Mouse (Mus musculus) T-helper 2 cell (primary cell): Measurements from ENCODE around the gene Coro7.
"Not testable (repeated sequence)": the region's sequence is repeated elsewhere in the genome, so short reads cannot be mapped to it uniquely, and the experiment has no call there.

ENCODE experiments used
- in situ Hi-C: fragments of 300-600 bp; cut with MboI, MseI; formaldehyde crosslinking; loops from one replicate; pipeline ENCODE4 v1.15.1; 2025; ENCODE audit warnings: high pct_unique_total_duplicates

Coro7 gene

DNA sequence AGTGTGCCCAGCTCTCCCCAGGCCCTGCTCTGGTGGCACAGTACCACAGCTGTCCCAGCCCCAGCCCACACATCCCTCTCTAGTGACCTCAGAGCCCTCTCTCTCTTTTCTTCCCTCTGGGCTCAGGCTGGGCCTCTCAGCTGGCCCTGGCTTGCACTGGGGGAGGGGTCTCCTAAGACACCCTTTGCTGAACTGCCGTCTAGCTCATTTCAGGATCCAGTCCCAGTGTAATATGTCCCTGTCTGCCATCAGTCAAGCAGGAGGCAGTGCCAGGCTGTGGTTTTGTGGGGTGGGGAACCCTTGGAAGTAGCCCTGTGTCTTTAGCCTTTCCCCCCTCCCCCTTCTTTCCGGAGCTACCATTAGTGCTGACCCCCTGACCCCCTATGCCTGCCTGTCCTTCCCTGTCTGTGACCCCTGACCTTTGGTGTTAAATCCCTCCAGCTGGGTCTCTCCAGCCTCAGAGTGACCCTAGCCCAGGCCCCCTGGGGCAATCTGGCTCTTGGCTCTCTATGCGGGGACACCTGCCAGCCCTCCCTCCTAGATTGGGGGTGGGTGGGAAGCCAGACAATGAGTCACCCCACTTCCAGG is 83.3 kb downstream of the Coro7 start:
- in situ Hi-C loops, result no loop called here

DNA sequence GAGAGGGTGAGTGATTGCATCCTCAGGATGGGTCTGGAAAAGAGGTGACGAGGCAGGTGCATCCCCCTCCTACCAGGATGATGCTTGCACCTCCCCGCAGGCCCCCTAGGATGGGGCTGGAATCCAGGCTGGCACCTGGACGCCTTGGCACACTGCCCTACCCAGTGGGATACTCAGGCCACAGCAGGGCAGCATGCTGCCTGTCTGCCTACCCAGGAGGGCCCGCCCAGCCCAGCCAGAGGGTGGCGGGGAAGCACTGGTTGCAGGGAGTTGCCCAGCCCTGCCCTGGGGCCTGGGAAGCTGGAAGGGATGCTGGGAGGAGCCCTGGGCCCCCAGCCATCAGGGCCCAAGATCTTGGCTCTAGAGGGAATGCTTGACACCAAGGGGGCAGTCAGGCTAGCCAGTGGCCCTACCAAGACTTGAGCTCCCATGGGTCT is 84.0 kb downstream of the Coro7 start:
- in situ Hi-C loops, result no loop called here

DNA sequence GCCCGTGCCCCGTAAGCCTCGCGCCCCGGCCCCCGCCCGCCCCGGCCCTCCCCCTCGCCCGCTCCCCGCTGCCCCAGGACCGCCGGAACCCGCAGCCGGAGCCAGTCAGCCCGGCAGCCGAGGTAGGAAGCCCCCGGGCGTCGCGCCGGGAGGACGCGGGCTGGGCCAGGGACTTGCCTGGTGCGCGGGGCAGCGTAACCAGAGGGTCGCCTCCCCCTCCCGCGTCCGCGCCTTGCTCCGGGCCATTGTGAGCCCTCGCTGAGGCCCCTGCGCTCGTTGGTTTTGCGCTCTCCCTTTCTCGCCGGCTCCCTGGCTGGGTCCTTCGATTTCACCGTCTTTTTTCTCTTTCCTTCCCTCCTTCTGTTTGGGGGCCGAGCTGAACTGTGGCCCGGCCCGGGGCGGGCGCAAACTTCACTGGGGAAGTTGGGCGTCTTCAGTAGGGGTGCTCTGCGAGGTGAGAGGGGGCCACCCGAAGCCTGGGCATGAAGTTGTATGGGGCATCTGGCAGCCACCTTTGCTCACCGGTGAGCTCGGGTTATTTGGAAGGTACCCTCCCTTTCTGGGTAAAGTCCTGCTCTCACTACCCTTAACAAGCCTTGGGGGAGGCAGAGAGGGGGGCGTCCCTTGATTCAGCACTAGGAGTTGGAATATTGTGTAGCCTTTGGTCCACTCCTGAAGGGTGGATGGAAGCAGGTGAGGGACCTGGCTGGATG is 84.6 kb downstream of the Coro7 start:
- in situ Hi-C loops, result no loop called here

DNA sequence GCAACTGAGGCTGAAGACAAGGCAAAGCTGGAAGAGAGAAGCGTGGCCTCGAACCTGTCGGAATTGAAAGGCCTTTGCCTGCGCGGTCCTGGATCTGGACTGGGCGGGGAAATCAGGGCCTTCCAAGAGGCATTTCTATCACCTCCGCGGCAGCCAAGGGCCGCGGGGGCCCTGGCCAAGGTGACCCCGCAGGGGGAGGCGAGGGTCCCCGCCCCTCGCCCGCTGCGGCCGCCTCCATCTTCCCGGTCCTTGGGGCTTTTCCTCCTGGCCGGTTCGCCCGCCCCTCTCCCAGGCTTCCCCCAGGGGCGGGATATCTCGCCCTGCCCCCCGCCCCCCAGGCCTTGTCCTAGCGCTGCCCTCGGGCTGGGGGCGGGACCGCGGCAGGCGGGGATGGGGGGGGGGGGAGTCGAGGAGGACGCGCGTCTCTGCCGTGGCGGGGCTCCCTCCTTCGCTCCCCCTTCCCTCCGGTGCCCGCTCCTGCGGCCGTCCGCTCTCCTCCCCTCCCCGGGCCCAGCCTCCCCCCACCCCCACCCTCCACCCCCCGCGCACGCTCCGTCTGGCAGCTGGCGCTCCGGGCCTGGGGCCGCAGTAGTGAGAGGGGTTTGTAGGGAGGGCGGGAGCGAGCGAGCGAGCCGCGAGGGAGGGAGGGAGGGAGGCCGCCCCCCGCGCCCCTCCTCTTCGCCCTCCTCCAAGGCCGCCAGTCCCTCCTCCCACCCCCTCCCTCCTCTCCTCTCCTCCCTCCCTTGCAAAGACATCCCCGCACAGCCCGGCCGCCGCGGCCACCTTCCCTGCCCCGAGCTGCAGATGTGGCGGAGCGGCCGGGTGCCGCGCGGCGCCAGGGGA is 85.4 kb downstream of the Coro7 start, which contains the start of gene Glis2:
Gene Glis2, plus strand, starts transcription at position 743 of the 843 bp plus-strand sequence.
- in situ Hi-C loops, result no loop called here

DNA sequence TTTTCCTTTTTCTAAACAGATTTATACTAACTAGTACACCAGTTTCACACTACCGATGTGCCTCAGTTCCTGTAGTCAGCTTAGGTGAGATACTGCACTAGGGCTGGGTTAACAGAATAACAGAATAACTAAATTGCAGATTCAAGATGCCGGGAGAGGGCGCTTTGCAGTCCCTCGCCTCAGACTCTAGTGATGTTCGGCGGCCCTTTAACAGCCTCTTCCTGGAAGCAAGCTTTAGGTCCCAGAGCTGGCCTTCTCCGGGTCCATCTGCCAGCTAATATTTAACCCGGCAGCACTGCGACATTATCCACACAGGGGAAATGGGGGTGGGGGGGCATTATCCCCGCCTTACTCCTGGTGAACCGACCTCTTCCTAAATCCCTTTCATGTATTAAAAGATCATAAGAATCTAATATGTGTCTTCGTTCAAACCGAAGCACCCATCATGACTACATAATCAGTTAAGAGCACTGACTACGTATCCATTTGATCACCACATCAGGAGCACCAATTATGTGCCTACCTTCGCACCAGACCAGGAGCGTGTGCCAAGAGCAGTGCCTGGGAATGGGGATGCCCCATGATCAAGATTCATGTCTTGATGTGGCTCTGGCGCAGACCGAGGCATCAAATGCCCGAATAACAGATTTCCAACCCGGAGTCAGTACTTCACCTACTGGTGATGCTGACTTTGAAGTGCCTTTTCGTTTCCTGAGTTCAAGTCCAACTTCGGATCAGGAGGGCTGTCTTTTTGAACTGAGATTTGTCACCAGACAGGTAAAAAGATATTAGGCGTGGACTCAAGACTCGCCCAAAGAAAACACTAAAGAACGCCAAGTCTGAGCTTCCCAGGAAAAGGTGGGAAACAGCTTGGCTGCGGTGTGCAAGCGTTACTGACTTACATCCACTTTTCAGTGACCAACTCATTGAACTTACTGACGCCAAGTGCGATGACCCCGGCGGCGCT is 86.4 kb downstream of the Coro7 start:
- in situ Hi-C loops, result no loop called here

DNA sequence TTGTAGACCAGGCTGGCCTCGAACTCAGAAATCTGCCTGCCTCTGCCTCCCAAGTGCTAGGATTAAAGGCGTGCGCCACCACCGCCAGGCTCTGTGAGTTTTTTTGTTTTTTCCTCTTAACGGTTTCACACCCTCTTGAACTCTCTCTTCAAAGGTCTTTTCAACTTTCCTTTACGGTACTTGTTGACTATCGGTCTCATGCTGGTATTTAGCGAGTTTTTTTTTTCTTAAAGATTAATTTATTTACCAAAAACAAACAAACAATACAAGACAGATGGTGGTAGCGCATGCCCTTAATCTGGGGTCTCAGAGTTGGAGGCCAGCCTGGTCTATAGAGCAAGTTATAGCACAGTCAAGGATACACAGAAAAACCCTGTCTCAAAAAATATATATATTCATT is 89.3 kb downstream of the Coro7 start:
- in situ Hi-C loops, result no loop called here

DNA sequence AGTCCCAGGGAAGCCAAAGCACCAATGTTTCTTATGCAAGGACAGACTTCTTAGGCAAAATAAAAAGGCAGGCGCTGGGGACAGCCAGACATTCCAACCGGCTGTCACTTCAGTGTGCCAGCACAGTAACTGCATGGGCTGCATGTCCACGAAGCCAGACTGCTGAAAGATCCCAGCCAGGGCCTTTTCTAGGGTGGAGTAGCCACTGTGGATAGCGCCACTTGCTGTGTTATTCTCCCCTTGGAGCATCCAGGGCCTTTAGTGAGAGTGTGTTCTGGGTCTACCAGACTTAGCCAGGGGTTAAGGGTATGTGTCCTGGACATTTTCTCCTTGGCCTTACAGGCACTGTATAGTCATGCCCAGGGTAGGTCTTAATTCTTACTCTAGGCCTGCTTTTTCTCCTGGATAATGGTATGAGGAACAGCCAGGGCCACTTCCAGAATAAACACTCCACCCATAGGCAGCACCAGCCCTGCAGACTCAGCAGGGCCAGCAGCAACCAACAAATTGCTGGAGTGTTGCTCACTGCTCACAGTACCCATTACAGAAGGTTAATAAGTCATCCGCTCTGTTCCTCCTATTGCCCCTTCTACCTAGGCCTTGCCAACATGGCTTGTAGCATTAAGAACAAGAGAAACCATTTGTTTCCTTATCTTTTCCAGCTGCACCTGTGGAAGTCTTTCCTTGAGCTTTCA is 91.9 kb downstream of the Coro7 start:
- in situ Hi-C loops, result no loop called here

DNA sequence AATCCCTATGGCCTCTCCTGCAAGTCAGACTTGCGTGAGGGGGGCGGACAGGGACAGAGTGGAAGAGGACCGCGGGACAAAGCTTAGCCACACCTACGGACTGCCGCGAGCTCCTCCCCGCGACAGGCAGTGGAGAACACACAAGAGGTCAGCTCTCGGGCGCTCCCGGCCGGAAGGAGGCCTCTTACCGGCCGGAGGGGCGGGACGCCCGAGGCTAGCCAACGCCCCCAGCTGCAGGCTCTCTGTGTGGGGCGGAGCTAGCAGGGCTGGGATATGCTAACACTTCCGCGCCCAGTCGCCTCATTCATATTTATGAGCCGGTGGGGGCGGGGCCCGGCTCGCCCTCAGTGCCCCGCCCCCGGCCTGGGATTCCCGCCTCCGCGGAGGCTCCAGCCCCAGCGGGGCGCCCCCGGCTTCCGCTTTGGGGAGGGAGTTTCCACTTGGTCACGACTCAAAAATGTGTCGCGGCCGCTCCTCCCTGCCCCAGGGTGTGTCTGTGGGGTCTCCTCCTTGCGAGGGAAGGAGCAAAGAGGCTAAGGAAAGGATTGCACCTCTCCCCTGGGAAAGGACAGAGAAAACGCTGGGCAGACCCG is 93.0 kb downstream of the Coro7 start:
- in situ Hi-C loops, result no loop called here

DNA sequence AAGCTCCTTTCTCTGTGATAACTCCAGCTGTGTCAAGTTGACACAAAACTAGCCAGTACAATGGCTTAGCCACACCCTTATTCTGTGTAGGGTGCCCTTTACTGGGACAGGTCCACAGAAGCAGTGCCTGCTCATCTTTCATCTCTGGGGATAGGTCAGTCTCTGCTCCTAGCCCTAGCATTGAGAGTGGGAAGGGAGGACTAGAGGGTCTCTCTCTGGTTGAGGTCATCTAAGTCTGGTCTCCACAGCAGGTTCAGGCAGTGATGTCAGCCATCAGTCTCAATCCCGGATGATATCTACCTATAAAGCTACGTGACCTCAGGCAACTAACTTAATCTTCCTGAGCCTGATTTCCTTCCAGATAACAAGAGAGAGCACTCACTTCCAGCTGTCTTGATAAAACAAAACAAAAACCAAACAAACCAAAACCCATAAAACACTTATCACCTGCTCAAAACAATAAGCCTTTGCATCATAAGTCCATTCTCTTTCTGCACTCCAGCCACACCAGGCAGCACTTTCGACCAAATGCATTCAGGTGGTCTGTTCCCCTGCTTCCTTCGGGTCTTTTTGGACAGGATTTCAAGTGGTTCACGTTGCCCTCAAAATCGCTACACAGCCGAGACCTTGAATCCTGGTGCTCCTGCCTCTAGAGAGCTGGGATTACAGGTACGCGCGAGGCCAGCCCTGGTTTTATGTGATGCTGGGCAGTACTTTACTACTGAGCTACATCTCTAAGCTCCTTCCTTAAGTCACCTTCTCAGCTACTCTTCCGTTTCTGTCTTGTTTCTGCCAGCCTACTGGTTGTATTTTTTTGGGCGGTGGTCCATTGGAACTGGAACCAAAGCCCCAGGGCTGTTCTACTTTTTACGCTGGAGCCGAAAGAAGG is 93.7 kb downstream of the Coro7 start:
- in situ Hi-C loops, result no loop called here

DNA sequence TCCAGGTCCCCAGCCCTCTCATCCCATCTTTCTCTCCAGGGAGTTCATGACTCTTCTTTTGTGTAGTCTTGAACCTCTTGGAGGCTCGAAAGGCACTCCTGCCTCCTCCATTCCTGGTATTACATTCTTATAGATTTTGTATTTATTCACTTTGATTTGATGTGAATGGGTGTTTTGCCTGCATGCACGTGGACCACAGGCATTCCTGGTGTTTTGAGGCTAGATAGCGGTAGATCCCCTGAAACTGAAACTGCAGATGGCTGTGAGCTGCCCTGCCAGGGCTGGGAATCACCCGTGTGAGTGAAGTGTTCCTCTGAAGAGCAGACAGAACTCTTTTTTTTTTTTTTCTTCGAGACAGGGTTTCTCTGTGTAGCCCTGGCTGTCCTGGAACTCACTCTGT is 95.1 kb downstream of the Coro7 start:
- in situ Hi-C loops, result no loop called here

DNA sequence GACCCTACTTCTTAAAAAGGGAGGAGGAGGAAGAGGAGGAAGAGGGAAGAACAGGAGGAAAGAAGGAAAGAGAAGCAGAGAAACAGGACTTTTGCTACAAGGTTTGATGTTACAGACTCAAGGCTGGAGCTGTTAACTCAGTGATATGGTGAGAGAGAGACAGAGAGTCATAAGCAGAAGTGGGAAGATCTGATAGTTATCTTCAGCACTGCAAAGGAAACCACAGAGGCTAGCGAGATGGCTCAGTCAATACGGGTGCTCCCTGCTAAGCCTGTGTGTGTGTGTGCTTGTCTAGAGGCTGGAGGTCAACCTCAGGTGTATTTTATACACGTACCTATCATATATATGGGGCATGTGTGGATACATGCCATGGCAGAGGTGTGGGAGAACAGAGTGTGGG is 95.8 kb downstream of the Coro7 start:
- in situ Hi-C loops, result no loop called here

DNA sequence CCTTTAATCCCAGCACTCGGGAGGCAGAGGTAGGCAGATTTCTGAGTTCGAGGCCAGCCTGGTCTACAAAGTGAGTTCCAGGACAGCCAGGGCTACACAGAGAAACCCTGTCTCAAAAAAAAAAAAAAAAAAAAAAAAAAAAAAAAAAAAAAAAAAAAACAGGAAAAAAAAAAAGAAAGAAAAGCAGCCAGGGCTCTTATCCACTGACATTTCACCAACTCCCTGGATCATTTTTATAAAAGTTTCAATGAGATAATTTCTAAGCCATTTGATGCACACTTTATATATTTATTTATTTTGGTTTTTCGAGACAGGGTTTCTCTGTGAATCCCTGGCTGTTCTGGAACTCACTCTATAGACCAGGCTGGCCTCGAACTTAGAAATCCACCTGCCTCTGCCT is 98.4 kb downstream of the Coro7 start:
- in situ Hi-C loops, result not testable (repeated sequence)

DNA sequence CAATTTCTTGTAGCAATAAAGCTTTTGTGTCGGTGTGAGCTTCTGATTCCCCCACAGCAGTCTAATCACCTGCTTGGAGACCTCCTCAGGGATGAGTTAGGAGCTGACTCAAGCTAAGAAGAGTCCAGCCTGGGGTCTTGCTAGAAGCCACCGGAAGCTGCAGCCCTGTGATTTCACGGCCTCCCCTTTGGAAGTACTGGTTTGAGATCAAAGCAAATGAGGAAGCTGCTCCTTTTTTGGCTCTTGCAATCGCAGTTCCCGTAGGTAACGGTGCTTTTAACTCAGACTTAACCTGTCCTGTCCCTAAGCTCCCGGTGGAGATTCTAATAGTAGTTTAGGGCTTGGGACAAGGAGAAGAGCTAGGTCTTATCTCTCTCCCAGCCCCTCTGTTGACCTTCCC is 100.9 kb downstream of the Coro7 start:
- in situ Hi-C loops, result no loop called here

DNA sequence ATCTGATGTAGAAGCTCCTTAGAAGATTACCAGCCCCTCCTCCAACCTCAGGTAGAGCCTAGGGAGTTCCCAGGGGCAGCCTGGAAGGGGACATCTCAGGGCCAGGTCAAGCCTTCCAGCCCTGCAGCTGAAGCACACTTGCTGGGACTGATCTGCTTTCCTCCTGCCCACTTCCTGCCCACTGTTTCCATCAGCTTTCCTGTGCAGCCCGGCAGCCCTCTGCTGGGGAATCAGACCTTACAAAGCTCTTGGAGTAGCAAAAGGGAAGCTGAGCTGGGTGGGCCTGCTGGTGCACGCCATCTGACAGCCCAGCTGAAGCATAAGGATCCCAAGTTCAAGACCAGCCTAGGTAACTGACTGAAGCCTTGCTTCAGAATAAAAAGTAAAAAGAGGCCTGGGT is 102.7 kb downstream of the Coro7 start:
- in situ Hi-C loops, result no loop called here
